Mouse (Mus musculus) C2C12 (cell line): ENCODE results near the gene Dnah7b. TPM values are rescaled to one million over a fixed set of nuclear protein-coding genes. Genes with fewer than 3 reads are reported as not detected.
"Not testable (repeated sequence)": the region's sequence is repeated elsewhere in the genome, so short reads cannot be mapped to it uniquely, and the experiment has no call there.

Experiments used
- H3K27me3 ChIP-seq: one replicate; pipeline ENCODE4 v1.6.1; 2011; ENCODE audit not compliant: control insufficient read depth, insufficient read depth, insufficient read length
- H3K36me3 ChIP-seq: one replicate; pipeline ENCODE4 v1.6.1; 2011; ENCODE audit not compliant: control insufficient read depth, insufficient read depth
- H3K4me3 ChIP-seq: one replicate; pipeline ENCODE4 v1.5.1; 2011; ENCODE audit warnings: mild to moderate bottlenecking, control low read depth; ENCODE audit not compliant: poor library complexity, insufficient read depth, severe bottlenecking
- H3K79me2 ChIP-seq: one replicate; pipeline ENCODE4 v1.6.1; 2011; ENCODE audit not compliant: control insufficient read depth, insufficient read depth
- H3K79me3 ChIP-seq: one replicate; pipeline ENCODE4 v1.6.1; 2011; ENCODE audit warnings: low read depth, control low read depth
- H3ac ChIP-seq: one replicate; pipeline ENCODE3; 2011; ENCODE audit warnings: low read depth; ENCODE audit not compliant: control insufficient read depth, insufficient read length
- CEBPB ChIP-seq: IDR thresholded peaks from one replicate; pipeline ENCODE4 v1.6.1; 2011; ENCODE audit warnings: low read depth, mild to moderate bottlenecking, control low read depth, moderate library complexity
- CTCF ChIP-seq: IDR thresholded peaks from one replicate; pipeline ENCODE4 v1.5.1; 2011; ENCODE audit not compliant: control insufficient read depth, insufficient read depth, insufficient read length
- FOSL1 ChIP-seq: IDR thresholded peaks from one replicate; pipeline ENCODE4 v1.8.0; 2011; ENCODE audit warnings: mild to moderate bottlenecking, low read length; ENCODE audit not compliant: poor library complexity, insufficient read depth, severe bottlenecking
- MAX ChIP-seq: IDR thresholded peaks from one replicate; pipeline ENCODE4 v1.6.1; 2011; ENCODE audit warnings: mild to moderate bottlenecking, control low read depth
- MYOD1 ChIP-seq: IDR thresholded peaks from one replicate; pipeline ENCODE4 v1.6.1; 2011; ENCODE audit warnings: low read depth; ENCODE audit not compliant: control insufficient read depth, insufficient read length
- MYOG ChIP-seq: IDR thresholded peaks from one replicate; pipeline ENCODE4 v1.6.1; 2011; ENCODE audit not compliant: control insufficient read depth, insufficient read length; ENCODE audit errors: extremely low read depth
- USF1 ChIP-seq: IDR thresholded peaks from one replicate; pipeline ENCODE4 v1.6.1; 2011; ENCODE audit warnings: low read depth, mild to moderate bottlenecking, control low read depth, moderate library complexity
- long read RNA-seq, 2 experiments: library from polyadenylated mRNA; unstranded; transcript quantifications; one replicate each; pipeline ENCODE4 v2.0.0; 2019 to 2020
- polyA plus RNA-seq: library from polyadenylated mRNA; unstranded; fragments of >200 nt; fragmentation: generic; extraction: Trizol; gene quantifications from one replicate; pipeline ENCODE4 v1.2.1, GENCODE M21; 2012; ENCODE audit warnings: missing spikeins

Gene Dnah7b
- not detected for polyA plus RNA-seq
- long read RNA-seq, experiment 1: 0 reads
- long read RNA-seq, experiment 2: 0 reads

DNA sequence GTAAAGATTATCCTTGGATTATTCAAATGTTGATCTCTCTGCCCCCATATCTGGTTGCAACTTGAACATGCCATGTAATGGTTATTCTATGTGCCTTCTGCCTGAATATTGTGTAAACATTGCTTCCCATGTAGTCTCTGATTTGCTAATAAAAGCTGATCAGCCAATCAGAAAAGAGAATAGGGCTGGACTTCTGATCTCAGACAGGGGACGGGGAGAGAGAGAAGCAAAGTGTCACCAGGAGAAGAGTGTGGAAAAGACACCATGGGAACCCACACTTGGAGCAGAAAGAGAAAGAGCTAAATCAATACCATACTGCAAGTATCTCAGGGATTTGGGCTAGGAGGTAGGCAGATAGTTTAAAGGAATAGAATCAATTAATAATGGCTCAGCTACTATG lies at the start of gene Dnah7b:
Gene Dnah7b (plus strand): TSS at position 301 of the 400 bp plus-strand sequence.
- Histone ChIP-seq H3K27me3 (no peaks in the 10 kb centered on the region), H3K79me3 (no peaks in the 10 kb centered on the region), H3K4me3 (no peak within 1 kb of the TSS), H3K79me2 (no peaks in the 10 kb centered on the region), H3ac (no peak within 1 kb of the TSS), H3K36me3 (no peaks in the 10 kb centered on the region)
- TF ChIP-seq USF1: no peak
- no peak for TF ChIP-seq MYOD1
- no peak for TF ChIP-seq CEBPB
- no peak for TF ChIP-seq FOSL1
- no peak for TF ChIP-seq CTCF
- no peak for TF ChIP-seq MYOG
- no peak for TF ChIP-seq MAX

DNA sequence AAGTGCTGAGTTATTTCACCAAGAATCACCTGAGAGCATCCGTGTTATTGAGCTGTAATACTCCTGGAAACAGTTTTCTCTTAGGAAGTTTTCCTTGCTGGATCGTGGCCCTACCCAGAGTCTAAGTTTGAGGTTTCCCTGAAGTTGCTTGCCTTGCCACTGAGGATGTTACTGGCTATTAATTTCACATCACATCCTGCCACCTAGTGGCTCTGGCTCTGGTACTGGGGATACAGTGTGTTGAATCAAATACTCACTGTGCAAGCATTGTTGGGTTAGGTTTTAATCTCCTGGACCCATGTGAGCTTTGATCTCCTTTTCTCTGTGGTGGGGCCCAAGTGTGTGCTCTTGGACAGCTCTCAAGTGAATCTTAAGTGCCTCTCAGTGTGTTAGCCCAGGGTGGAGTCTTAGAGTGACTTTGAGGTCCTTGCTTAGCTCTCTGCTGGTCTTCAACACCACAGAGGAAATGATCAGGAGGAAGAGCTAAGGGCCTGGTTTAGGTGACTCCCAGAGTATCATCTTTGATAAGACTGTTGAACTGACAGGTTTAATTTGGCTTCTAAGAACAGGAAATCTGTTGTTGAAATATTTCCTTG lies 47.6 kb upstream of the Dnah7b start:
- Histone ChIP-seq H3ac (no peak overlapping the region), H3K79me3 (no peaks in the 10 kb centered on the region), H3K27me3 (no peaks in the 10 kb centered on the region), H3K36me3 (no peaks in the 10 kb centered on the region), H3K4me3 (no peak overlapping the region), H3K79me2 (no peaks in the 10 kb centered on the region)
- TF ChIP-seq USF1 (no peak), FOSL1 (no peak), CTCF (no peak), MYOG (no peak), MAX (no peak), MYOD1 (no peak), CEBPB (no peak)

DNA sequence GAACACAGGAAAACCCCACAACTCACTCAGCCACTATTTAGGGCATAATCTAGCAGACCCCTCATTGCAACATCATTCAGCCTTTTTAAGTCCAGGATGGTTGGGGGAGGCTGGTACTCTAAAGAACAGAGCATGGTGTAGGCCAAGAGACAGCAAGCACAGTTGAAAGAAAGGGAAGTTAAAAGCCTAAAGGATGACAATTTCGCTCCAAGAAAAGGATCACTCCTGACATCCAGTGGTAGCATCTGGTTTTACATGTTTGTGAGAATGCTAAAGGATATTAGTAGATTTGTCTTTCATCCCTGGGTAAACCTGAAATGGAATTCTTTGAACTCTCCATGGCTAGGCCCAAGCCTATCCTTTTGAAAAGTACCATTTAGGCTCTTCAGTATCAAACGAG lies 43.9 kb upstream of the Dnah7b start:
- H3K4me3 ChIP-seq: no peak overlapping the region
- no peak for TF ChIP-seq CEBPB

DNA sequence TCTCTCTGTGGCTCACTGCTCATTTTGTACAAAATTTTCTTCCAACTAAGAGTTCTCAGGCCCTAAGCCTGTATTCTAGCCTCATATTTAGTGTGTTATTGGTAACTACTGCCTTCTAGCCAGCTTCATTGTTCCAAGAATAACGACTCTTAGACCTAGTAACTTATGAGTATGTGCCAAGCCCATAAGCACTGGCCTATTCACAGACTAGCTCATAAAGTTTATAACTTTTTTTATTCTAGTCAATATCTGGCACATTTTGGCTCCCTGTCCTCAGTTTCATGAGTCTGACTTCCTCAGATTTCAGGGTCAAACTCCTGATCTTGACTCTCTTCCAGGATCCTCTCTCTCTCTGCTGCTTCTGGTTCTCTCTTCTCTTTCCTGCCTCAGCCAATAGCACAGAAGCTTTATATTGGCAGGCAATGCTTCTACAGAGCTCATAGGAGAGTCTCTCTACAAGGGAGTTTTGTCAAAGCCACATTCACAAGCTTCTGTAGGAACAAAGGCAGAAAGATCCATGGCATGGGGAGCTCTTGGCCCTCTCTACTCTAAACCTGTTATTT lies 34.0 kb upstream of the Dnah7b start:
- Histone ChIP-seq H3K79me3 (no peaks in the 10 kb centered on the region), H3K4me3 (no peak overlapping the region), H3K79me2 (no peaks in the 10 kb centered on the region), H3K27me3 (no peaks in the 10 kb centered on the region), H3K36me3 (no peaks in the 10 kb centered on the region), H3ac (no peak overlapping the region)
- TF ChIP-seq CEBPB (no peak), CTCF (no peak), MAX (no peak), MYOG (no peak), MYOD1 (no peak), FOSL1 (no peak), USF1 (no peak)

More for the DNA sequence above, 43.9 kb upstream of the Dnah7b start:
- Histone ChIP-seq H3K79me2 (no peaks in the 10 kb centered on the region), H3K36me3 (no peaks in the 10 kb centered on the region), H3K27me3 (no peaks in the 10 kb centered on the region), H3ac (no peak overlapping the region), H3K79me3 (no peaks in the 10 kb centered on the region)

DNA sequence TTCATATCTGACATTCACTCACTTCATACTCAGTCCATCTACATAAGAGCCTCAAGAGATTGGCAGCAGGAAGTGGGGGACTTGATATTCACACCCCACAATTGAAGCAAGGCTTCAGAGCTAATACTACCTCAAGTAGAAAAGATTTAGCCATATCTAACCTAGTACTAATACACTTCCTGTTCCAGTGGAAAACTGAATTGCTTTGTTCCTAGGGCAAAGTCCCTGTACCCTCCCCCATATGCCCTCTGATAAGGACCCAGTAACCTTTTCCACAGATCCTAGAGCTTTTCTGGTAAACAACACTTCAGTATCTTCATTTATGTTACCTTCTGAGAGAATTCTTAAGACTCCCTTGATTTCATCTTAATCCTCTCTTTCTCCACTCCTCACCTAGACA lies 17.9 kb upstream of the Dnah7b start:
- Histone ChIP-seq H3K4me3 (no peak overlapping the region), H3K79me2 (no peaks in the 10 kb centered on the region), H3K36me3 (no peaks in the 10 kb centered on the region), H3K27me3 (no peaks in the 10 kb centered on the region), H3ac (no peak overlapping the region), H3K79me3 (no peaks in the 10 kb centered on the region)
- TF ChIP-seq MYOG (no peak), FOSL1 (no peak), CEBPB (no peak), MYOD1 (no peak), MAX (no peak)

DNA sequence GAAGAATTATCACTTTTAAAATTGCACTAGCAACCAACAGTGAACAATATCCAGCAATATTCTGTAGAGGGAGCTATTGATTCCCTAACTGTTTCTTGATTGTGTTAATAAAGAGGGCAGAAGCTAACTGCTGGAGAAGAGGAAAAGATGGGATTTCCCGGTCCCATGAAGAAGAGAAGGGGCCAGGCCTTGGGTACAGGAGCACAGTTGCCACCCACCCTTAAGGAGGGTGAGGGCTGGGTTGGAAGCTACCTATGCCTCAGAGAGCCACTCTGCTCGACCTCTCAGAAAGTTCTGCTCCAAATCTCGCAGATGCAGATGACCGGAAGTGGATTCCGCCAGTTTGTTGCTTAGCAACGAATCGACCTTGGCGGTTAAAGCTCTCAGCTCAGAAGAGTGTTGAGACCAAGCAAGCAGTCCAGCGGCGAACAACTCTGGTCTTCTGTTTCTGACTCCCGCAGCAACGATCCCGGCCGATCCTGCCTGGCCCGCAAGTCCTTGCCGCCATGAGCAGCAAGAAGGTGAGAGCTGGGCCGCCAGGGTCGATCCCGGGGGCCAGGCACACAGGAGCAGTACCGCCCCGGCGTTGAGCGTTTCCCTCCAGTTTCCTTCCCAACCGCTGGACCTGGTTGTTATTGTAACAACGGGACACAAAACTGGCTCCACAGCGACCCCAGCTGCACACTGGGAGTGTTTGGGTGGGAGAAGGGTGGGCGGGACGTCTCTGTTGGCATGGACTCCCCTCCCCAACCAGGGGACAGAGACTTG lies 553 bp downstream of the Dnah7b start:
- H3K79me2 ChIP-seq: no peaks in the 10 kb centered on the region

DNA sequence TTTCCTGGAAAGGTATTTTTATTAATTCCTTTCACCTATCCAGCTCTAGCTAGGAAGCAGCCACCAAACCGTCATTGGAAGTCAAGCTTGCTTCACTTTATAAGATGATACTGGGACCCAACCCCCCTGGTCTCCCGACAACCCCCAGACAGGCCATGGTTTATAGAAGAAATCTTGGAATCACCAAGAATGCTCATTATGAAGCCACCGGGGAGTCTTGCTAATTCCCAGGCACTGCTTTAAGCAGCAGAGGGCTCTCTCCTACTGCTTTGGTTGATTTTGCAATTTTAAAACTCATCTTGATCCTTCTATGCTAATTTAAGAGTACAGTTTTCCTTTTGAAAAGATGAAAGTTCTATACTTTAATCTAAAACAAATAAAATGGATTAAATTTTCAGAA lies 2.7 kb downstream of the Dnah7b start:
- H3K4me3 ChIP-seq, H3K79me2 ChIP-seq, H3K79me3 ChIP-seq, H3K27me3 ChIP-seq, H3ac ChIP-seq, H3K36me3 ChIP-seq: not testable (repeated sequence)

More for the DNA sequence above, 553 bp downstream of the Dnah7b start:
- H3K27me3 ChIP-seq: no peaks in the 10 kb centered on the region
- H3ac ChIP-seq: no peak overlapping the region
- no peaks in the 10 kb centered on the region for H3K36me3 ChIP-seq
- H3K79me3 ChIP-seq: no peaks in the 10 kb centered on the region
- no peak overlapping the region for H3K4me3 ChIP-seq
- TF ChIP-seq CTCF (no peak), USF1 (no peak), MYOG (no peak), MYOD1 (no peak), CEBPB (no peak), MAX (no peak), FOSL1 (no peak)
